Mouse (Mus musculus) adrenal gland (tissue): ENCODE results near the gene Rps28.

Experiments used
- intact Hi-C: fragments of 180-260 bp; cut with DNase I; formaldehyde crosslinking; loops from one replicate; pipeline ENCODE4 v1.15.1; 2025

The Rps28 gene

DNA sequence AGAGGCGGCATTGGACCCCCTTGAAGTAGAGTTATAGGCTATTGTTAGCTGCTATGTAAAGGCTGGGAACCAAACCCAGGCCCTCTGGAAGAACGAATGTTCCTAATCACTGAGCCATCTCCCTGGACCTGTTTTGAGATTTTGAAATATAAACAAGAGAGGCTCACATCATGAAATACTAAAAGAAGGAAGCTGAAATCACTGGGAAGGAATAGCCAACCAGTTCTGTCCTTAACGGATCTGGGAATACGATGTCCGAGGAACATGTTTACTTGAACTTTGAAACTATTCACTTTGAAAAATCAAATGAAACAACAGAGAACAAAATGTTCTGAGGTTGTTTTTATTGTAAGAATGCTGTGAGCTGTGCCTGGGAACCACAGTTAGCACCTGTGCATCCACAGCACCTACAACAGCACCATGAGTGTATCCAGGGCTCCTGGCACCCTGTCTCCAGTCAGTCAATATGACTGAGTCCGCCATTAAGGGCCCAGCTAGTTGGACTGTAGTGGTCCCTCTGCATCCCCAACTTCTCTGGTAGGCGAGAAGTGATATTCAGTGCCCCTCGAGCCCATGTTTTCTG is 49.7 kb downstream of the Rps28 start:
- intact Hi-C loops = no loop called here

DNA sequence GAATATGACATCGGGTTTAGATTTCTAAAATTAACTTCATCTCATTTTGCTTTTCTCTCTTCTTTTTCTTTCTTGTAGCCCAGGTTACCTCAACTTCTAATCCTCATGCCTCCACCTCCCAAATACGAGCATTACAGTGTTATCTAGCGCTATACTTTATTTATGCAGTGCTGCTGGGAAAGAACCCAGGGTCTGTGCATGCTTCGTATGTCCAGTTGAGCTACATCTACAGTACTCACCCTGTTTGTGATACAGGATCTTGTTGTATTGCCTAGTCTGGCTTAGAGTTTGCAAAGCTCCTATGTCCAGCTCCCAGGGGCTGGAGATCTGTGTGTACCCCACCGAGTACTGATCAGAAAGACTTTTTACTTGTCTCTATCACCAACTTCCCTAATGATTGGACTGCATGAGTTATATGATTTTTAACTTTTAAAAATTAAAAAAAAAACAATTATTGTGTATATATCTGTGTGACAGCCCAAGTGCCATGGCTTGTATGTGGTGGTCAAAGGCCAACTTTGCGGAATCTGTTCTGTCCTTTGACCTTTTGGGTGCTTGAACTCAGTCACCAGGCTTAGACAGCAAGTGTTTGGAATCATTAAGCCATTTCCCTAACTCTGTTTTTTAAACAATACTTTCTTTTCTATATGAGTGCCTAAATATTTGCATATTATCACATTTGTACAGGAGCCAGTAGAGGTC is 50.3 kb downstream of the Rps28 start:
- intact Hi-C loops = no loop called here

DNA sequence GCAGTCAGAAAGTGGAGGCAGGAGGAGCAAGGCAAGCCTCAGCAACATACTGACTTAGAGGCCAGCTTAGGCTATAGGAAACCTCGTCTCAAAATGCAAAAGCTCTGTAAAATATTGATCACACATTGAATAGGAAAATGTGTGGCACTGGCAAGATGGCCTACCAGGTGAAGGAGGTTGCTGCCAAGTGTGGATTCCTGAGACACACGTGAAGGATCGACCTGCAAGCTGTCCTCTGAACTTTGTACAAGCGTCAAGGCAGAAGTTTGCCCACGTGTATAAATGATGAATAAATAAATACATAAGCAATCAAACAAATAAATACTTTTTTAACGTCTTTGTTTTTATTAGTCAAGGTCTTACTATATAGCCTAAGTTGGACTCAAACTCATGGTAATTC is 50.9 kb downstream of the Rps28 start:
- intact Hi-C loops = no loop called here

DNA sequence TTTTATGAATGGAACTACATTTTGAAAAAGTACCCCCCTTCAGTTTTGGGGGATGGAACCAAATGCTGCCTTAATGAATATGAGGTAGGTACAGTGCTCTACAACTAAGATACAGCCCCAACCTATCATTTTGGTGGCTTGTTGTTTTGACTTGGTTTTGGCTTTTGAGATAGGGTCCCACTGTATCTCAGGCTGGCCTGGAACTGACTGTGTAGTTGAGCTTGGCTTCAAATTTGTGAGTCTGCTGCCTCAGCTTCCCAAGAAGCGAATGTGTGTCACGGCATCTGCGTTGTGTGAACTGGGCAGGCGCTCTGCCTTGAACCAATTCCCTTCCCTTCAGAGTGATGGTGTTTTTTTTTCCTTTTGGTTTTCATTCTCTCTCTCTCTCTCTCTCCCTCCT is 52.7 kb downstream of the Rps28 start:
- intact Hi-C loops = no loop called here
